Mouse (Mus musculus): ENCODE results near the gene Eaf2.
A peak's percentile ranks its signal among the peaks of the same experiment; 100 is the strongest.

Gene Eaf2

GRCm38 (mm10) chr16:36874583-36875275, at the start of gene Eaf2, which contains the start of gene Golgb1:
TSS of gene Eaf2 (minus strand) at chr16:36875003.
TSS of gene Golgb1 (plus strand) at chr16:36875140.
- ATAC-seq (ENCODE audit: low TSS enrichment): peak; percentile 97

DNA sequence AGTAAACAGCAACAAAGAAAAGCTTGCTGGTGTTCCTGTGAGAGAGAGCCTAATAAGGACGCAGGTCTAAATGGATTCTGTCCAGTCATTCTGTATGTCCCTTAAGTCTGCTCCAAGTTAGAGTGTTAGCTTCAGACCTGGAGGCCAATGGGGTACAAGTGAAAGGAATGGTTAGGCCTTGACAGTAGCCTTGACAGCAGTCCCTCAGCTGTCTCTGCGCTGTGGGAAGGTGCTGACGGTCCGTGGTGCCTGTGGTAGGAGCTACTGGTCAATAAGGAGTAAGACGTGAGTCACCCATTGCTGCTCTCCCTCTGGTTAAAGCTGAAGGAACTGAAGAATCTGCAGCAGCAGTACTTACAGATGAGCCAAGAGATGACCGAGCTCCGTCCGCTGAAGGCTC, 49.5 kb upstream of the Eaf2 start:
- no peak for ATAC-seq (ENCODE audit: low TSS enrichment)

- no peak for ATAC-seq (ENCODE audit: low TSS enrichment)
Observed at GRCm38 (mm10) chr16:36921980-36922379, 47.2 kb upstream of the Eaf2 start.

GRCm38 (mm10) chr16:36921067-36921613, 46.3 kb upstream of the Eaf2 start:
- no peak for ATAC-seq (ENCODE audit: low TSS enrichment)

GRCm38 (mm10) chr16:36920410-36920809, 45.6 kb upstream of the Eaf2 start:
- ATAC-seq (ENCODE audit: low TSS enrichment): no peak

- ATAC-seq (ENCODE audit: low TSS enrichment): peak; percentile 56
Observed at GRCm38 (mm10) chr16:36918505-36918904, 43.7 kb upstream of the Eaf2 start.

GRCm38 (mm10) chr16:36914195-36914594, 39.4 kb upstream of the Eaf2 start:
- no peak for ATAC-seq (ENCODE audit: low TSS enrichment)

DNA sequence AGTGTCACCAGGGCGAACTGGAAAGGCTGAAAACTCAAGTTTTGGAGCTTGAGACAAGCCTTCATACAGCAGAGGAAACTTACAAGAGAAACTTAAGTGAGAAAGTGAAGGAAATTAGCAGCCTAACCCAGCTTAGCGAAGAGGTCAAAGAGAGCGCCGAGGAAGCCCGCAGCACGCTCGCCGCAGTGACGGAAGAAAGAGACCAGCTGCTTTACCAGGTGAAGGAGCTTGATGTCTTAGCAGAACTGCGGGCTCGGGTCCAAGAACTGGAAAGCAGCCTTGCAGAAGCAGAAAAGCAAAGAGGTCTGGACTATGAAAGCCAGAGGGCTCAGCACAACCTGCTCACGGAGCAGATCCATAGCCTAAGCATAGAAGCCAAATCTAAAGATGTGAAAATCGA, 37.5 kb upstream of the Eaf2 start:
- no peak for ATAC-seq (ENCODE audit: low TSS enrichment)

DNA sequence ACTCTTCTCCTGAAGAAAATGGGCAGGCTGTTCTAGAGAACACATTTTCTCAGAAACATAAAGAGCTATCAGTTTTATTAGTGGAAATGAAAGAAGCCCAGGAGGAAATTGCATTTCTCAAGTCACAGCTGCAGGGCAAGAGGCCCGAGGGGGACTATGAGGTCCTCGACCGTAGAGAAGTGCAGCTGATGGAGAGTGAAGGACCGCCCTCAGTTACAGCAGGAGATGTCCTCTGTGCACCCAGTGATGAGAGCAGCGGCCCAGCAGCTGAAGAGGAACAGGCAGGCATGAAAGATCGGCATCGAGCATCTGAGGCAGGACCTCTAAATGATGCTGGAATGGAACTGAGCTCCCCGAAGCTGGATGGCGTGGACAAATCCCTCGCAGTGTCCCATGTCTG, 37.1 kb upstream of the Eaf2 start:
- ATAC-seq (ENCODE audit: low TSS enrichment): no peak

DNA sequence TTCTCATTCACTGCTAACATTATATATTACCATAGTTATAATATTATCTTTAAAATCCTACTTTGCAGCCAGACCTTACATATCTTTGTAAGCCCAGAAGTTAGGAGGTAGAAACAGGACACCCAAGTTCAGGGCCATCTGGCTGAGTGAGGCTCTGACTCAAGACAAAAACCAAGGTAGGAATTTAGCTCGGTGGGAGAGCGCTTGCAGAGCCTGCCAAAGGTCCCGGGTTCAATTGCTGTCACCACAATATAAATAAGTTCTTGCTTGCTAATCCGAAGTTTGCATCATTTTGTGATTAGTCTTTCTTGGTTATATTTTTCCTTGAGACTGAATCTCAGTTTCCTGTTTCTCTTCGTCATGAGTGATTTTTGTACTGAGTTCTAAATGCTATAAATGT, 28.4 kb upstream of the Eaf2 start:
- no peak for ATAC-seq (ENCODE audit: low TSS enrichment)

GRCm38 (mm10) chr16:36896712-36897111, 21.9 kb upstream of the Eaf2 start:
- no peak for ATAC-seq (ENCODE audit: low TSS enrichment)

DNA sequence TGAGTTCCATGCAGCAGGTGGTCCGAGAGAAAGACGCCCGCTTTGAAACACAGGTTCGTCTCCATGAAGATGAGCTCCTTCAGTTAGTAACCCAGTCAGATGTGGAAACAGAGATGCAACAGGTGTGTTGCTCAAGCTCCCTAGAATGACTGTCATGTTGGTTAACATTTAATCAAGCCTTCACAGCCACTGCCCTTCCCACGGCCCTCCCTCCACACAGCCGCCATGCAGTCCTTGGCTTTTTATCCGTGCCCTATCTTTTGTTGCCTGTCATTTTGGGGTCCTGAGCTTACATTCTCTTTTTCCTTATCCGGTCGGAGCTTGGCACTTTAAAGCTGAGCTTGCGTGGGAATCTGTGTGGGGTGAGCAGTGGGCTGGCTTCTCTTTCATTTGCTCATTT, 18.5 kb upstream of the Eaf2 start:
- no peak for ATAC-seq (ENCODE audit: low TSS enrichment)

DNA sequence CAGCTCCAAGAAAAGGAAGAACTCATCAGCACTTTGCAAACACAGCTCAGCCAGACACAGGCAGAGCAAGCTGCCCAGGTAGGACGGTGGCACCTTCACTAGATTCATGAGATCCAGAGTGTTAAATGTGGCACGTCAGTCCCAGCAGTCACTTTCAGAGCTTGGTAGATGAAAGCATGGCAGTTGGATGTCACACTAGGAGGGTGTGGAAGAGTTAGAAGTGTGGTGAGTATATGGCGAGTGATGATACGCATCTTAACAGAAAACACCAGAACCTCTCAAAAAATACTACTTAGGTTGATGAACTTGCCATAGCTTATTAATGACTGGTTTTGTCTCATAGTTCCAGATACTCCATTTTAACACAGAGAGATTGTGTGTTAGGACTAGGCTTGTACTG, 16.6 kb upstream of the Eaf2 start:
- no peak for ATAC-seq (ENCODE audit: low TSS enrichment)

DNA sequence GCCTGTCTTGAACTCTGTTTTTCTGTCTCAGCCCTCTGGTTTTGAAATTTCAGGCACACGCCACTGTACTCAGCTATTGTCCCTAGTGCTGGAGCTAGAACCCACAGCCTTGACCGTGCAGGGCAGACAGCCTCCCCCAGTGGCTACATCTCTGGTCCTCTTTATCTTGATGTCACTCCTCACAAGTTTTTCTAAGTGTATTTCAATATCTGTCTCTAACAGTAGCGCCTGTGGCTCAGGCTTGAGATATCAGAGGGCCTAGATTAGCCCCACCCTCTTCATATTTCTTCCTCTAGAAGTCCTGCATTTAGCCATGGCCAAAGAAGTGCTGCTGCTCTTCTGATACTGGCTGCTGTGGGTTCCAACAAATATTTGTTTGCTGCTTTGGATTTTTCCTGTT, 15.8 kb upstream of the Eaf2 start:
- no peak for ATAC-seq (ENCODE audit: low TSS enrichment)

- no peak for ATAC-seq (ENCODE audit: low TSS enrichment)
Observed at GRCm38 (mm10) chr16:36887546-36887945, 12.7 kb upstream of the Eaf2 start.

DNA sequence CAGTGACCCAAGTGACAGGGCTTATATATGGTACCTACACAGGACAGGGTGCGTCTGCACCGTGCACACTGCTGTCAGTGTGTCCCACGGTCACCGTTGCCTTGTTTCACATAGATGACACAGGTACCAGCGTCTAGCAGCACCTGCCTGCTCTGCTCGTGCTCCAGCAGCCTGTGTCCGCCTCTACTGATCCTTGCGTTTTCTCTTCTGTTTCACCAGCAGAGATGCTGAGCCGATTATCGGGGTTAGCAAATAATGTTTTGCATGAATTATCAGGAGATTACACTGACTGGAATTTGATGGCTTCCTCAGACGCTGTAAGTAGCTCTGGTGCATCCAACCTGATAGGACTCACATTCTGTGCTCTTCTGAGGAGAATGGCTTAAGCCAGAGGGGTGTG, 11.1 kb upstream of the Eaf2 start:
- ATAC-seq (ENCODE audit: low TSS enrichment): no peak

GRCm38 (mm10) chr16:36884881-36885280, 10.1 kb upstream of the Eaf2 start:
- no peak for ATAC-seq (ENCODE audit: low TSS enrichment)

DNA sequence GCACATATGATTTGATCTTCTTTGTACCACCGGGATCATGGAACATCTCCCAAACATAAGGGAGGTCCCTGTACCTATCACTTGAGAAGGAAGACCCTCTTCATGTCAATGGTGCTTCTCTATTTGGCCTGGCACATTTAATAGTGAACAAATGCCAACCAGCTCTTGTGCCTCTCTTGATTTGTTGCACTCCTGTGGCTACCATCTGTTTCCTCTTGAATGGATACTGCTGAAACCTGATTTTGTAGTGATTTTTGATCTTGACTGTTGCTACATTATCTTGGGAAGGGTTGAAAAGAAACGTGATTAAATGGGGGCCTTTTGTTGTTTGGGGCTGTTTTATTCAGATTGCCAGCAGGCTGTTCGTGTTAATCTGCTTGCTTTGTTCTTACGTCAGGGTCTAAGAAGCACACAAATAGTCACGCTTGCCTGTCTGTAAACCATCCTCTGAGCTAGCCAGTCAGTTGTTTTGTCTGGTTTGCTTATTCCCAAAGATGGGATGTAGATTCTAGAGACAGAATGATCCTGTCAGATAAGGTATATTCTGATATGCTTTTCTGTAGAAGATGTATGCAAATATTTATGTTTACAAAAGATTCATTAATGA, 8.0 kb upstream of the Eaf2 start:
- ATAC-seq (ENCODE audit: low TSS enrichment): no peak

- ATAC-seq (ENCODE audit: low TSS enrichment): no peak
Observed at GRCm38 (mm10) chr16:36877316-36877715, 2.5 kb upstream of the Eaf2 start.

DNA sequence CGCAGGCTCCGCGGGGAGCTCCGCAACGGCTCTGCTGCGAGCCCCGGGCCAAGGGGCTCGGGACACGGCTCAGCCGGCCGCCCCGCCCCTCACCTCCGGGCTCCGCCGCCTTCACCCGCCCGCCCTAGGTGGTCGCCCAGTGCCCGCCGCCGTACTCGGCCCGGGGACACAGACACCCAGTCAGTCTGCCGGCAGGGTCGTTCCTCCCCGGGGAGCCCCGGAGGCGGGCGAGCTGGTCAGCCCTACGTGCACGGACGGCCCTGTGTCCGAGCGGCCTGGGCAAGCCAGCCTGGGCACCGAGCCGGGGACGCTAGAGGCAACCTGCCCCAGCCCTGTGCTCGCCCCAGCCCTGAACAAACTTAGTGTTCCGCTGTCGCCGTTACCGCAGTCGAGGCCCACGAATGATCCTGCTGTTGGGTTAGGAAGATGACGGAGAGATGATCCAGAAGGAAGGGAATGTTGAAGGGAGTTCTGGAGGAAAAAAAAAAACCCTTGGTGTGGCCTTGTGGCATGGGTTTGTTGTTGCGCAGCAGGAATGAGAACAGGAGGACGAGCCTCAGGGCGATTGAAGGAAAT, 561 bp upstream of the Eaf2 start:
- ATAC-seq (ENCODE audit: low TSS enrichment): peak; percentile 25

DNA sequence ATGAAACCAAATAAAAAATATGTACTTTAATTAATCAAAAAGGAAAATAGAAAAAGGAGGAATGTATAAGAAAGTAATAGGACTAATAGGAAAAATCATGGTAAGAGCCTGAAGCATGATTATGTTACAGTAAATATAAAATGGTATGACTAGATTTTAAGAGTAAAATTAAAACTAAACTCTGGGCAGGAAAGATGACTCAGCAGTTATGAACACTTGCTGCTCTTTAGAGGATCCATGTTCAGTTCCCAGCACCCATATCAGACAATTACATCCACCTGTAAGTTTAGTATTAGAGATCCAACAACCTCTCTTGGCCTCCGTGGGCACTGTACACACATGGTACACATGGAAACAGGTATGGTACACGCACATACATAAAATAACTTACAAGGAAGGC, 5.4 kb downstream of the Eaf2 start:
- no peak for ATAC-seq (ENCODE audit: low TSS enrichment)

- ATAC-seq (ENCODE audit: low TSS enrichment): no peak
Observed at GRCm38 (mm10) chr16:36863585-36863984, 11.2 kb downstream of the Eaf2 start.

DNA sequence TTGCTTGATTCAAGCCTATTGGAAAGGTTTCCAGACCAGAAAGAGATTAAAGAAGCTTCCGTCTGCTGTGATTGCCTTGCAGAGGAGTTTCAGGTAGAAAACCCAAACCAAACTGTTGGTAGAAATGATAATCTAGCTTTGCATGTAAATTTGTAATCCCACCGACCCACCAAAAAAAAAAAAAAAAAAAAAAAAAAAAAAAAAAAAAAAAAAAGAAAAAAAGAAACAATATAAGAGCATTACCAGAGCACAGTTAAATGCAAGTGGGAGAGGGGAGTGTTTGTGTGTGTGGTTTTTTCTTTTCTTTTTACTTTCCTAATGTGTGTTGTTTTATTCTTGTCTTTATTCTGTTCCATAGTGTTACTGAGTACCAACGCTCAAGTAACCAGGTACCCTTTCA, 23.6 kb downstream of the Eaf2 start:
- no peak for ATAC-seq (ENCODE audit: low TSS enrichment)

Data from frontal cortex, adult (tissue).